Mouse (Mus musculus): ENCODE measurements around the gene Vmn2r92. TPM values are rescaled to one million over a fixed set of nuclear protein-coding genes. Genes with fewer than 3 reads are reported as not detected.
"Not testable (repeated sequence)": the region's sequence is repeated elsewhere in the genome, so short reads cannot be mapped to it uniquely, and the experiment has no call there.

Vmn2r92 gene
- polyA plus RNA-seq (2014; fragmentation: Nextera tagmentation; extraction: Ambion mirVana), result not detected in 2 replicates

DNA sequence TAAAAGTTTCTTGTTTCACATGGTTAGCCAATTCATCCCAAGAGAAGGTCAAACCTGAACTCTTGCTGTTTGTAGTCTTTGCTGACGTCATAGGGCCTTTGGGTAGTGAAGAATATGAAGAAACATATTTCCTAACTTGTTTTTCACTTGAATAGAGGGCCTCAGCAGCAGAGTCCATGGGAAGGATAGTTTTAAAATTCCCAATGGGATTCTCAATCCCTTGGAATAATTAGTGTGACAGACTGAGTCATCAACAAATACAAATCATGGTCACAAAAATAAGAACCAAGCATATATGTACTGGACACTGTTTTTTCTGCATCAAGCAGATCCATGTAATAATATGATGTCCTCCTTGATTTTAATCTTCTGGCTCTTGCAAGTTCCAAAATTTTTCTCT, at the start of gene Vmn2r92:
Vmn2r92 (plus strand) TSS at position 301 of the 400 bp plus-strand sequence.
- not testable (repeated sequence) for H3K4me2 ChIP-seq (ENCODE audit: low read length); H3K36me3 ChIP-seq (ENCODE audit: control insufficient read depth, insufficient read depth, low read length); H3K27ac ChIP-seq (replicated peaks; ENCODE audit: low read depth, low read length); H3K9me3 ChIP-seq (ENCODE audit: control insufficient read depth, low read length); H3K4me1 ChIP-seq (ENCODE audit: control insufficient read depth, insufficient read depth, low read length); ATAC-seq (ENCODE audit: low FRiP score, low TSS enrichment); H3K9ac ChIP-seq (replicated peaks; ENCODE audit: low read length); H3K27me3 ChIP-seq (ENCODE audit: control insufficient read depth, insufficient read depth, low read length); DNase-seq; H3K4me3 ChIP-seq (replicated peaks; ENCODE audit: low read depth, low read length)
- 67% methylated on average over 1 of the region's 1 CpGs for WGBS

DNA sequence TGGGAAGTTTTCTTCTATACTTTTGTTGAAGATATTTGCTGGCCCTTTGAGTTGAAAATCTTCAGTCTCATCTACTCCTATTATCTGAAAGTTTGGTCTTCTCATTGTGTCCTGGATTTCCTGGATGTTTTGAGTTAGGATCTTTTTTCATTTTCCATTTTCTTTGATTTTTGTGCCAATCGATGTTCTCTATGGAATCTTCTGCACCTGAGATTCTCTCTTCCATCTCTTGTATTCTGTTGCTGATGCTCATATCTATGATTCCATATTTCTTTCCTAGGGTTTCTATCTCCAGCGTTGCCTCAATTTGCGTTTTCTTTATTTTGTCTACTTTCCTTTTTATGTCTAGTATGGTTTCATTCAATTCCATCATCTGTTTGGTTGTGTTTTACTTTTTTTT, 49.4 kb upstream of the Vmn2r92 start:
- not testable (repeated sequence) for H3K27ac ChIP-seq (replicated peaks; ENCODE audit: low read depth, low read length); H3K4me3 ChIP-seq (replicated peaks; ENCODE audit: low read depth, low read length); H3K4me2 ChIP-seq (ENCODE audit: low read length); H3K4me1 ChIP-seq (ENCODE audit: control insufficient read depth, insufficient read depth, low read length); H3K27me3 ChIP-seq (ENCODE audit: control insufficient read depth, insufficient read depth, low read length); H3K9me3 ChIP-seq (ENCODE audit: control insufficient read depth, low read length); H3K9ac ChIP-seq (replicated peaks; ENCODE audit: low read length); H3K36me3 ChIP-seq (ENCODE audit: control insufficient read depth, insufficient read depth, low read length); ATAC-seq (ENCODE audit: low FRiP score, low TSS enrichment)
- 85% methylated on average over 3 of the region's 3 CpGs for WGBS
- DNase-seq, result peak; percentile 0

DNA sequence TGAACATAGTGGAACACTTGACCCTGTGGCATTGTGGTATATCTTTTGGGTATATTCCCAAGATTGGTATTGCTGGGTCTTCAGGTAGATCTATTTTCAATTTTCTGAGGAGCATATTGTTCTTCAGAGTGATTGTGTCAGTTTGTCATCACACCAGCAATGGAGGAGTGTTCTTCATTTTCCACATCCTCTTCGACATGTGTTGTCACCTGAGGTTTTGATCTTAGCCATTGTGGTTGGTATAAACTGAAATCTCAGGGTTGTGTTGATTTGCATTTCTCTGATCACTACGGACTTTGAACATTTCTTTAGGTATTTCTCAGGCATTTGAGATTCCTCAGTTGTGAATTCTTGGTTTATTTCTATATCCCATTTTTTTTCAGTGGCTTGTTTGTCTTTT, 9.5 kb downstream of the Vmn2r92 start:
- H3K27ac ChIP-seq (replicated peaks; ENCODE audit: low read depth, low read length); H3K4me2 ChIP-seq (ENCODE audit: low read length); ATAC-seq (ENCODE audit: low FRiP score, low TSS enrichment); H3K9me3 ChIP-seq (ENCODE audit: control insufficient read depth, low read length); H3K4me1 ChIP-seq (ENCODE audit: control insufficient read depth, insufficient read depth, low read length); H3K4me3 ChIP-seq (replicated peaks; ENCODE audit: low read depth, low read length); H3K9ac ChIP-seq (replicated peaks; ENCODE audit: low read length); H3K27me3 ChIP-seq (ENCODE audit: control insufficient read depth, insufficient read depth, low read length); DNase-seq; H3K36me3 ChIP-seq (ENCODE audit: control insufficient read depth, insufficient read depth, low read length): not testable (repeated sequence)
- WGBS, result 73% methylated on average over 2 of the region's 2 CpGs

DNA sequence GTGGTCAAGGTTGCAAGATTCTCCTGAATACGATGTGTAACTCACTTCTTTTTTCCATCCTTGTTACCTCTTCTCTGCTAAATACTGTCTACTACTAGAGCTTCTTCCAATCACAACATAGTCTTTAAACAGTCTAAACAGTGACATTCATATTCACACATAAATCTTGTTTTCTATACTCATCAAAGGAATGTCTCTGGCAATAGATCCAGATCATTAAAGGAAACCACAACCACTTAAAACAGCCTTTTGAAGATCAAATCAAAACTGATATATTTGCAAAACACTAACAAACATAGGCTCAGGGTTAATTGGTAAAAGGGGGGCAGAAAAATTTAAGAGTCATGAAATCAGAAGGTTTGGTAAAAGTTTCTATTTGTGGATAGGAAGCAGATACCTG, 38.0 kb downstream of the Vmn2r92 start:
- Histone ChIP-seq H3K4me3 (replicated peaks; ENCODE audit: low read depth, low read length) (no peak overlapping the region), H3K4me2 (ENCODE audit: low read length) (no peak overlapping the region), H3K27me3 (ENCODE audit: control insufficient read depth, insufficient read depth, low read length) (no peaks in the 10 kb centered on the region), H3K36me3 (ENCODE audit: control insufficient read depth, insufficient read depth, low read length) (no peaks in the 10 kb centered on the region), H3K27ac (replicated peaks; ENCODE audit: low read depth, low read length) (no peak overlapping the region), H3K4me1 (ENCODE audit: control insufficient read depth, insufficient read depth, low read length) (no peaks in the 10 kb centered on the region), H3K9me3 (ENCODE audit: control insufficient read depth, low read length) (0 out of 2 replicates have a peak, but pooled peaks cover 3% of the 10 kb centered on the region), H3K9ac (replicated peaks; ENCODE audit: low read length) (no peak overlapping the region)
- DNase-seq (no peak), ATAC-seq (ENCODE audit: low FRiP score, low TSS enrichment) (no peak)
- 84% methylated on average over 1 of the region's 1 CpGs for WGBS

DNA sequence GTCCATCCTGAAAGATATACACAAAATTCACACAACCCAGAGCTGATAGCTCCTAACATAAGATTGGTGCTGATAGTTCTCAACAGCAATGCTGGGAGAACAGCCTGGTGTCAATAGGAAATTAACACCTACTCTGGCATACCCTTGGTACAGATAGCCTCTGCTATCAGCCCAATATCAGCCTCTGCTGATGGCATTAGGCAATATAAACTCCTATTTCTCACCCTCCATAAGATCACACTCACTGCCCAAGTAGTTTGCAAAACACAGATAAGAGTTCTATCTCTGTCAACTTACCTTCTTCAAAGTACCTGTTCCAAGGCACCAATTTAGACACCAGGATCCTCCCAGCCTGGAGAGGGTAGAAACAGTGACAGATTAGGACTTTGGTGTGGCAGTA, 69.6 kb downstream of the Vmn2r92 start:
- Histone ChIP-seq H3K9ac (replicated peaks; ENCODE audit: low read length) (no peak overlapping the region), H3K27ac (replicated peaks; ENCODE audit: low read depth, low read length) (no peak overlapping the region), H3K4me1 (ENCODE audit: control insufficient read depth, insufficient read depth, low read length) (no peaks in the 10 kb centered on the region), H3K4me3 (replicated peaks; ENCODE audit: low read depth, low read length) (no peak overlapping the region), H3K9me3 (ENCODE audit: control insufficient read depth, low read length) (peaks cover 10% of the 10 kb centered on the region; the same call in 1 of the 2 replicates), H3K36me3 (ENCODE audit: control insufficient read depth, insufficient read depth, low read length) (no peaks in the 10 kb centered on the region), H3K27me3 (ENCODE audit: control insufficient read depth, insufficient read depth, low read length) (no peaks in the 10 kb centered on the region), H3K4me2 (ENCODE audit: low read length) (no peak overlapping the region)
- ATAC-seq (ENCODE audit: low FRiP score, low TSS enrichment), result no peak
- no peak for DNase-seq

DNA sequence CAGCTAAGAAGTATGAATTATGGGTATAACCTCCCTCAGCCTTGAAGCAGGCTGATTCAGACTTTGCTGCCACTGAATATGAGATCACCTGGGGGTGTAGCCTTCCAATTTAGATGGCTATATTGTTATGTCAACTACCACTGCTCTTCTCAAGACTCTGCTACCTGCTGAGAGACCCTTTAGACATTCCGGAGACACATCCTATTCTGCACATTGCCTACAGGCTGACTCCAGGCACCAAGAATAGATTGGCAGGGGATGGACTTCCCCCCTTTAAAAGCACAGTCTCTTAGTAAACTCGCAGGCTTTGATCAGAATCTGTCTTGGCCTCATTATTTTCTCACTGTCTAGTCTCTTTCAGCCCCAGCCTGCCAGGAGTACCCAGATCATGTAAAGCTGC, 80.3 kb downstream of the Vmn2r92 start:
- Histone ChIP-seq H3K27me3 (ENCODE audit: control insufficient read depth, insufficient read depth, low read length) (no peaks in the 10 kb centered on the region), H3K9me3 (ENCODE audit: control insufficient read depth, low read length) (peaks cover 7% of the 10 kb centered on the region), H3K4me3 (replicated peaks; ENCODE audit: low read depth, low read length) (no peak overlapping the region), H3K9ac (replicated peaks; ENCODE audit: low read length) (no peak overlapping the region), H3K4me2 (ENCODE audit: low read length) (no peak overlapping the region), H3K4me1 (ENCODE audit: control insufficient read depth, insufficient read depth, low read length) (no peaks in the 10 kb centered on the region), H3K27ac (replicated peaks; ENCODE audit: low read depth, low read length) (no peak overlapping the region), H3K36me3 (ENCODE audit: control insufficient read depth, insufficient read depth, low read length) (no peaks in the 10 kb centered on the region)
- WGBS, result 84% methylated on average over 2 of the region's 2 CpGs
- DNase-seq (no peak), ATAC-seq (ENCODE audit: low FRiP score, low TSS enrichment) (no peak)

DNA sequence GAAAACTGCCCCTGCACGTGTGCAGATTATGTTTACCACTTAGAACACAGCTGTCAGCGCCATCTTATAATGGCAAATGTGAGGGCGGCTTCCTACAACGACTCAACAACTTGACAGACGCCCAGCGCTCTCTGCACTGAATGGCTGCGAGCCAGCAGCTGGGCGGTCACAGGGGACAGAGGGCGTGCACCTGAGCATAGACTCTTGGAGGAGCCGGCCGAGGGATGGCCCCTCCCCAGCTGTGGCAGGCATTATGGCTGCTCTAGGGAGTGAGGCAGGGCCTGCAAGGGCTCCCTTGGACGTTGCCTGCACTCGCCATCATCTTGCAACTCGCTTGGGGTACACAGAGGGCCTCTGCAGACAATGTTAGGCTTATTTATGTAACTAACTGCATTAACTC, 85.2 kb downstream of the Vmn2r92 start:
- Histone ChIP-seq H3K9me3 (ENCODE audit: control insufficient read depth, low read length) (peaks cover 7% of the 10 kb centered on the region), H3K36me3 (ENCODE audit: control insufficient read depth, insufficient read depth, low read length) (no peaks in the 10 kb centered on the region), H3K27me3 (ENCODE audit: control insufficient read depth, insufficient read depth, low read length) (no peaks in the 10 kb centered on the region), H3K4me3 (replicated peaks; ENCODE audit: low read depth, low read length) (no peak overlapping the region), H3K4me1 (ENCODE audit: control insufficient read depth, insufficient read depth, low read length) (no peaks in the 10 kb centered on the region), H3K27ac (replicated peaks; ENCODE audit: low read depth, low read length) (no peak overlapping the region), H3K9ac (replicated peaks; ENCODE audit: low read length) (no peak overlapping the region), H3K4me2 (ENCODE audit: low read length) (no peak overlapping the region)
- DNase-seq, result no peak
- 85% methylated on average over 14 of the region's 14 CpGs for WGBS
- no peak; the same call in 1 of the 2 replicates for ATAC-seq (ENCODE audit: low FRiP score, low TSS enrichment)

Other genes with a start within 250 kb of the Vmn2r92 start
- not detected in 2 replicates for gene Fpr-rs4, start 130.2 kb upstream of the Vmn2r92 start, polyA plus RNA-seq (2014; fragmentation: Nextera tagmentation; extraction: Ambion mirVana)
- not detected in 2 replicates for gene Vmn2r124, start 102.5 kb upstream of the Vmn2r92 start, polyA plus RNA-seq (2014; fragmentation: Nextera tagmentation; extraction: Ambion mirVana)
- not detected in 2 replicates for gene Vmn2r91, start 66.9 kb upstream of the Vmn2r92 start, polyA plus RNA-seq (2014; fragmentation: Nextera tagmentation; extraction: Ambion mirVana)
- gene Vmn2r94, start 125.9 kb downstream of the Vmn2r92 start, polyA plus RNA-seq (2014; fragmentation: Nextera tagmentation; extraction: Ambion mirVana), result not detected in 2 replicates
- not detected in 2 replicates for gene Vmn2r93, start 146.2 kb downstream of the Vmn2r92 start, polyA plus RNA-seq (2014; fragmentation: Nextera tagmentation; extraction: Ambion mirVana)

Data from midbrain, embryonic 14.5 days (tissue).